Mouse (Mus musculus) forebrain, embryonic 14.5 days (tissue): Measurements from ENCODE around the gene Rhd. TPM values are rescaled to one million over a fixed set of nuclear protein-coding genes. Genes with fewer than 3 reads are reported as not detected.

Experiments
- ATAC-seq: fragments of 200-750 bp; cut with Nextera tagmentation; 2 replicates; pipeline ENCODE4 v1.8.0; 2017; ENCODE audit warnings: mild to moderate bottlenecking, moderate library complexity
- DNase-seq: peaks from one replicate; pipeline ENCODE4 v3.0.0-alpha.2; 2015; ENCODE audit warnings: low spot score
- H3K27ac ChIP-seq: fragments of 300-500 bp; sonication (generic); 2 replicates; pipeline ENCODE4 v1.5.1; 2014; ENCODE audit warnings: low read depth, mild to moderate bottlenecking, control low read depth, low read length, moderate library complexity
- H3K27me3 ChIP-seq: fragments of 300-500 bp; sonication (generic); replicated peaks from 2 replicates; pipeline ENCODE4 v1.6.1; 2014; ENCODE audit warnings: low read length, control low read depth, mixed read lengths; ENCODE audit not compliant: control insufficient read depth, insufficient read depth
- H3K36me3 ChIP-seq: fragments of 300-500 bp; sonication (generic); 2 replicates; pipeline ENCODE4 v1.6.1; 2014; ENCODE audit warnings: low read length, control low read depth; ENCODE audit not compliant: control insufficient read depth, insufficient read depth
- H3K4me1 ChIP-seq: fragments of 300-500 bp; sonication (generic); 2 replicates; pipeline ENCODE4 v1.6.1; 2014; ENCODE audit warnings: antibody characterized with exemption, low read length, control low read depth; ENCODE audit not compliant: control insufficient read depth, insufficient read depth
- H3K4me2 ChIP-seq: fragments of 300-500 bp; sonication (generic); 2 replicates; pipeline ENCODE4 v1.6.1; 2014; ENCODE audit warnings: mild to moderate bottlenecking, control low read depth, low read length
- H3K4me3 ChIP-seq: fragments of 300-500 bp; sonication (generic); 2 replicates; pipeline ENCODE4 v1.5.1; 2014; ENCODE audit warnings: low read depth, low read length, control low read depth
- H3K9ac ChIP-seq: fragments of 300-500 bp; sonication (generic); 2 replicates; pipeline ENCODE4 v1.6.1; 2014; ENCODE audit warnings: mild to moderate bottlenecking, low read length, control low read depth, moderate library complexity
- H3K9me3 ChIP-seq: fragments of 300-500 bp; sonication (generic); replicated peaks from 2 replicates; pipeline ENCODE4 v1.6.1; 2016; ENCODE audit warnings: low read length, control low read depth, mixed read lengths; ENCODE audit not compliant: control insufficient read depth
- WGBS: fragments of 180-500 bp; shearing (Covaris S2); extraction: QIAGEN DNeasy Blood & Tissue Kit; methylation state at CpG from one replicate; pipeline ENCODE4 v1.1.7; 2014; 5-methylcytosine and 5-hydroxymethylcytosine counted together
- polyA plus RNA-seq: library from polyadenylated mRNA; unstranded; fragments of >200 nt; fragmentation: Nextera tagmentation; extraction: Ambion mirVana; gene quantifications from 2 replicates; pipeline ENCODE4 v1.2.1, GENCODE M21; 2014

Rhd gene
- polyA plus RNA-seq, 1 experiment from 2014 or later = 0.99 TPM

DNA sequence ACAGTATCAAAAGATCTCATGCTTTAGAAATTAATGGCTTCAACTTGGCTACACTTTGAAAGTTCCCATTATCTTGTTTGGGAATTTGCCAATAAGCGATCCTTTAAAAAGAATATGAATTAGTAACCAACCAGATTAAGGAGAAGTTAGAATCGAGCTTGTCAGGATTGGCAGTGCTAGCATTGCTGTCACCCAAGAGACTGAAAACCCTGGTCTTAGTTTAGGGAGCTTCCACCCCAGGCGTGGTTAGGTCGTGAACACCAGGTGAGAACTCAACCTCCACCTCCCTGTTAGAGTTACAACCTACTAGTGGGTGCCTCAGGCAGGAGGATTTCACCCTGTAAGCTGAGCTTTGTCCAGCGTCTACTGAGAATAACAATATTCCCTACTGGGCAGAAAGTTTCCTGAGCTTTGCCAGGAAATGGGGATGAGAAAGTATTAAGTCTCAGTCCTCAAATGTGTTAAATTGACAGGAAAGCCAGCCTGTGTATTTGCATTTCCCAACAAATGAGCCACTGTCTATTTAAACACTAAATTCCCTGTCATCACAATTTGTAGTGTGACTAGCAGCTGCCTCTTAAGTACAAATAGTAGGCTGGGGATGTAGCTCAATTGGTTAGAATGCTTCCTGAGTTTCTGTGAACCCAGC, 63.6 kb downstream of the Rhd start:
- H3K36me3 ChIP-seq = peaks cover 49% of the 10 kb centered on the region
- 68% methylated on average over 5 of the region's 5 CpGs for WGBS
- ATAC-seq = no peak
- no peak overlapping the region for H3K9ac ChIP-seq
- H3K4me3 ChIP-seq = no peak overlapping the region
- no peak for DNase-seq
- H3K4me2 ChIP-seq = no peak overlapping the region
- H3K4me1 ChIP-seq = peaks cover 23% of the 10 kb centered on the region
- H3K27ac ChIP-seq = no peak overlapping the region
- no peaks in the 10 kb centered on the region for H3K9me3 ChIP-seq
- no peaks in the 10 kb centered on the region for H3K27me3 ChIP-seq

DNA sequence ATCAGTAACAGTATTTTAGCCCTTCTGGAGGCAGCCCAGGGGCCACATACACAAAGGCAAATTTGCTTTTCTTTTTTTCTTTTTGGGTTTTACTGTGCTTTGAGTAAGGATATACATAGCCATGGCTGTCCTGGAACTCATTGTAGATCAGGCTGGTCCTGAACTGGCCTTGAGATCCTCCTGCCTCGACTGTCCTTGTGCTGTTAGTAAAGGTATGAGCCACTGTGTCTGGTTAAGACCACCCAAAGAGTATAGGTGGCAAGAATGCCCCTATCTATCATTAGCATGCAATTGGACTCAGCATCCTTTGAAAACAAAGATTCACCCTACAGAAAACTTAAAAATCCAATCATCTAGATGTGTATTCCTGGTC, 64.1 kb downstream of the Rhd start:
- Histone ChIP-seq H3K9ac (no peak overlapping the region), H3K36me3 (peaks cover 54% of the 10 kb centered on the region), H3K9me3 (no peaks in the 10 kb centered on the region), H3K4me1 (peaks cover 23% of the 10 kb centered on the region), H3K4me2 (no peak overlapping the region), H3K27me3 (no peaks in the 10 kb centered on the region), H3K27ac (no peak overlapping the region), H3K4me3 (no peak overlapping the region)
- DNase-seq = no peak
- ATAC-seq = no peak
- WGBS = 74% methylated on average over 1 of the region's 1 CpGs

DNA sequence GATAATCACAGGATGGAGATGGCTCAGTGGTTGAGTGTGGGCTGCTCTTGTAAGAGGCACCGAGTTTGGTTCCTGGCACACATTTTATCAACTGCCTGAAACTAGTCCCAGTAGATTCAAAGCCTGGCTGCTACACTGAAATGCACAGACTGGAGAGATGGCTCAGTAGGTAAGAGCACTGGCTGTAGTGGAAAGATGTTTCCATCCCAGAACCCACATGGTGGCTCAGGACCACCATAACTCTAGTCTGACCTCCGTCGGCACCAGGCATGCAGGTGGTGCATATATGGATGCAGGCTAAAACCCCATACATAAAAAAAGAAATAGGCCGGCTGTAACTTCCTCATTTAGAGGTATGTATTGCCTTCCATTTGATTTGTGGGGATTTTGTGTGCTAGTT, 65.2 kb downstream of the Rhd start:
- DNase-seq (no peak), ATAC-seq (no peak)
- 80% methylated on average over 4 of the region's 4 CpGs for WGBS
- Histone ChIP-seq H3K27me3 (no peaks in the 10 kb centered on the region), H3K4me2 (no peak overlapping the region), H3K9me3 (no peaks in the 10 kb centered on the region), H3K4me3 (no peak overlapping the region), H3K36me3 (peaks cover 63% of the 10 kb centered on the region), H3K4me1 (peaks cover 22% of the 10 kb centered on the region), H3K9ac (peak overlapping the region; percentile 8; the same call in 1 of the 2 replicates), H3K27ac (no peak overlapping the region)

DNA sequence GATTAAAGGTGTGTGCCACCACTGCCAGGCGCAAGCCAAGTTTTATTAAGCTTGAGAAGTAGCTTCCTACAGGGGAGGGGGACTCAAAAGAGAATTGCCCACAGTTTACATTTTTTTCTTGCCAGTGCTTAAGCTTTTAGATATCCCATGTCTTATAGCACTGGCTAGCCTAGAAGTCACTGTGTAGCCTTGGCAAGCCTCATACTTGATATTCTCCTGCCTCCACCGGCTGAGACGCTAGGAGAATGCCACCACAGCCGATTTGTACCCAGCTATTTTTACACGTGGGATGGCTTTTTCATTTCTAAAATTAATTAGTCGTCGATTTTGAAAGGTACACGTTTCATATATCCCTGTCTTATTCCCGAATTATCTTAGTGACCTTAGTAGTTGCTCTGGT, 65.9 kb downstream of the Rhd start:
- DNase-seq (no peak), ATAC-seq (peak; percentile 5; the same call in 1 of the 2 replicates)
- Histone ChIP-seq H3K9me3 (no peaks in the 10 kb centered on the region), H3K36me3 (peaks cover 66% of the 10 kb centered on the region), H3K9ac (peak overlapping the region; percentile 41; the same call in 1 of the 2 replicates), H3K27ac (0 out of 2 replicates have a peak overlapping the region, but pooled peaks have one; percentile 9), H3K27me3 (no peaks in the 10 kb centered on the region), H3K4me1 (peaks cover 17% of the 10 kb centered on the region), H3K4me3 (peak overlapping the region; percentile 97), H3K4me2 (peak overlapping the region; percentile 92)
- WGBS = 28% methylated on average over 9 of the region's 9 CpGs

DNA sequence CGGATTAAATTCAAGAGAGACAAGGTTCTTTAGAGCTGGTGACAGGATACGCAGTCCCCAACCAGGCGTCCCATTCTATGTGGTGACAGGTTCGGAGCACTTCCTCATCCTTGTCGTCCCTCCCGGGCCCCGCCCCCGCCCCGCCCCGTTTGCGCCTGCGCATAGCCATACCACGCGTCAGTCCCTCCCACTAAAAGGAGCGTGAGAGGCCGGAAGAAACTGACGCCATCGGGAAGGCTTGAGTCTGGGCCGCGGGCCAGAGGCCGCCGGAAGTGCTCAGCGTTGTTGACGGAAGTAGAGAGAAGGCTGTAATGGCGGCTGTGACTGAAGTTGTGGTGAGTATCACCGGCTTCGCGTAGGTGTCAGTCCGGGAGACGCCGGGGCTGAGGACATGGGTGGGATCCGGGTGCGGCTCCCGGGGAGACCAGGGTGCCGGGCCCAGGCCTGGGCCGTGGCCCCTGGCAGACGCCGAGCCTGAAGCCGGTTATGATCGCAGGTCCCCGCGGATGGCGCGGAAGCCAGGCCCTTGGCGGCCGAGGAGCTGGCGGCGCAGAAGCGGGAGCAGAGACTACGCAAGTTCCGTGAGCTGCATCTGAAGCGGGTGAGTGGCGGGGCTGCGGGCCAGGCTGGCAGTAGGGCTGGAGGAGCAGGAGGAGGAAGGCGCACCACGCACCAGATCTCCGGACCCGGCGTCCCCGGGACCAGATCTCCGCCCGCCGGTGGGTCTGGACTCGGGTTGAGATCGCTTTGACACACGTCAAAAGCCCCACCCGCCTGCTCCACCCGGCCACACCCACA, 66.5 kb downstream of the Rhd start, which contains the start of gene Syf2:
Gene Syf2 (plus strand): TSS at position 215 of the 798 bp plus-strand sequence.
- Histone ChIP-seq H3K4me3 (peak within 1 kb of the TSS; percentile 97), H3K36me3 (peaks cover 66% of the 10 kb centered on the region), H3K4me2 (peak within 1 kb of the TSS; percentile 92), H3K9ac (peak within 1 kb of the TSS; percentile 79), H3K27ac (peak within 1 kb of the TSS; percentile 76), H3K27me3 (no peaks in the 10 kb centered on the region), H3K4me1 (peaks cover 10% of the 10 kb centered on the region), H3K9me3 (no peaks in the 10 kb centered on the region)
- under 1% methylated on average over 68 of the region's 68 CpGs for WGBS
- DNase-seq (peak; percentile 99), ATAC-seq (peak; percentile 97)

DNA sequence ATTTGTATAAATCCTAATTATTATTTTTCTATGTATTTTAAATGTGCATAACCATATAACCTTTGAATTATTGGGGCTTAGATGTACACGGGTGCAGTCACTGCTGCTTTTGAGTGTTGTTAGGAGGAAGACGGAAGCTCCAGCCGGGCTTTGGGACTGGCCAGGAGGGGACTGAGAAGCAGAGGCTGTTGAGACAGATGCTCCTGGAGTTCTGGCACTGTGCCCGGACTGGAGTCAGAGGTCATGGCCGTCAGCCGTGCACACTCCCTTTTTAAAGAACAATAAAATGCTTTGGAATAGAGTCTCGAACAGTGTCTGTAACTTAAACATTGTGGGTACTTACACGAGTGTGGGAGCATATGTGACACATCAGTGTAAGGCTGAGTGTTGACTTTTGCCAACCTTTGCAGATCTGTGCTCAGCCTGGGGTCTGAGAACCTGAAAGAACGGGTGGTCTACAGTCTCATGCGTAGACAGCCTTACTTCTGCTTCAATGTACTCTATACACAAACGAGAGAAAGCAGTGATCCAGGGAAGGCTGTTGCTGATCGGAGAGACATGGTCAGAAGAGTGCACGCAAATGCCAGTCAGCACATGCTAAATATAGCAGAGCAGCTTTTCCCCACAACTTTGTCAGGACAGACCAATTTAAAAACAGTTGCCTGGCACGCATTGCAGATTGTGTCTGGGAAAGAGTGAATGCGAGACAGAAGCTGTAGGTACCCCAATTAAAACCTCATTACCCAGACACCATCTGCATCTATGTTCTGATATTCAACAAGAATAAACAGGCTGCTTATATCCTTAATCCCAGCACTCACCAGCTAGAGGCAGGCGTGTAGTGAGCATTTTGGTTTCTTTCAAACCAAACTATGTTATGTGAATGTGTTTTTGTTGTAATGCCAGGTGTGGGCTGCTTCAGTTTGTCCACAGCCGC, 73.2 kb downstream of the Rhd start:
- Histone ChIP-seq H3K36me3 (peaks cover 49% of the 10 kb centered on the region), H3K27ac (peak overlapping the region; percentile 45; the same call in 1 of the 2 replicates), H3K4me3 (no peak overlapping the region), H3K4me2 (no peak overlapping the region), H3K4me1 (no peaks in the 10 kb centered on the region), H3K9me3 (no peaks in the 10 kb centered on the region), H3K27me3 (no peaks in the 10 kb centered on the region), H3K9ac (no peak overlapping the region)
- DNase-seq (peak; percentile 78), ATAC-seq (peak; percentile 79)
- 53% methylated on average over 17 of the region's 17 CpGs for WGBS

DNA sequence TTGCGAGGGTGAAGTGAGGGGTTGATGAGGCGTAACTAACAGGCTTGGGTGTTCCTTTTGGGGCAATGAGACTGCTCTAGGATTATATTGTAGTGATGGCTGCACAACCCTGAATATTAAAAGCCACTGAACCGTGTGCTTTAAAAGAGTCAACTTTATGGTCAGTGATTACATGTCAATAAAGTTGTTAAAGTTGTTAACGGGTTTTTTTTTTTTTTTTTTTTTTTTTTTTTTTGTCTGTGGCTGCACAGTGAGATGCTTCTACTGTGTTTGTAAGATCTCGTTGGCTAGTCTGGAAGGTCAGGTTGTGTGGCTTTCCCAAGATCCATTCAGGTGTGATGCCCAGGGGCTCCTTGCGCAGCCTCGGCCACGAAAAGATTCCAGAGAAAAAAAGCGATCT, 75.6 kb downstream of the Rhd start:
- ATAC-seq (no peak), DNase-seq (no peak)
- no peaks in the 10 kb centered on the region for H3K9me3 ChIP-seq
- no peaks in the 10 kb centered on the region for H3K27me3 ChIP-seq
- H3K27ac ChIP-seq = no peak overlapping the region
- H3K4me2 ChIP-seq = no peak overlapping the region
- H3K36me3 ChIP-seq = peaks cover 27% of the 10 kb centered on the region
- H3K9ac ChIP-seq = no peak overlapping the region
- 56% methylated on average over 9 of the region's 9 CpGs for WGBS
- no peaks in the 10 kb centered on the region for H3K4me1 ChIP-seq
- H3K4me3 ChIP-seq = no peak overlapping the region

DNA sequence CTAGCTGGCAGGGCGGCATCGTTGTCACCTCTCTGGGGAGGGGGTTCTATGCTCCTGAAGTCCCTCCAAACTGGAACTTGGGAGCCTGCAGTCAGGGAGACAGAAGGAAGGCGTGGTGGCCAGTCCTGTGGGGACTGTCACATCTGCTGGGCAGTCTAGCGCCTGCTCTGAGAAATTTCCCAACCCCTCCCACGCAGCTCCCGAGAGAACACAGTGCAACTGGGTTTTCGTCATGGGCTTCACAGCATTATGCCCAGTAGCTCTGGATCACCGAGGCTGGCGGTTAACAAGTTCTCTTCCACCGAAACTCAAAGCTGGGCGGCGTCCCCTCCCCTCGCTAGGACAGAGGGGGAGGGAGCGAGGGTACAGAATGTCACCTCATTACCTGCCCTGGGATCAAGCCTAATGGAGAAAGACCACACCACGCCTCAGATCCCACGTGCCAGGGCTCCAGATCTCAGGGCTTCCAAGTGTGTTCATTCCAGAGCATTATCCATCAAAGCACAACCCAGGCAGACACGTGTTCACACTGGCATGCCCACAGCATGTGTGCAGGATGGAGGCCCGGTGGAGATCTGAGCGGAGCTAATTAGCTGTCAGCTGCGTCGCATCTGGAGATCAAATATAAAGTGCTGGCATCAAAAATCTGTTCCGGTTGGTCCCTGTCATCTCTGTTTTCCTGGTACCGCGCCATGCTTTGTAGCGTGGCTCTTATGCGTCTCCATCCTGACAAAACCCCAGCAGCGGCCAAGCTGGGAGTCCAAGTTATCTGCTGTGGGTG, 79.6 kb downstream of the Rhd start:
- DNase-seq = peak; percentile 66
- H3K9ac ChIP-seq = 0 out of 2 replicates have a peak overlapping the region, but pooled peaks have one; percentile 25

More for the DNA sequence above, 79.6 kb downstream of the Rhd start:
- no peak overlapping the region for H3K27ac ChIP-seq
- H3K9me3 ChIP-seq = no peaks in the 10 kb centered on the region
- ATAC-seq = peak; percentile 80
- H3K36me3 ChIP-seq = no peaks in the 10 kb centered on the region
- H3K4me2 ChIP-seq = no peak overlapping the region
- H3K4me3 ChIP-seq = no peak overlapping the region
- H3K4me1 ChIP-seq = no peaks in the 10 kb centered on the region
- 43% methylated on average over 27 of the region's 27 CpGs for WGBS
- H3K27me3 ChIP-seq = no peaks in the 10 kb centered on the region
